Mouse (Mus musculus) embryonic facial prominence, embryonic 14.5 days (tissue): ENCODE measurements around the gene Tmbim1. TPM values are rescaled to one million over a fixed set of nuclear protein-coding genes. Genes with fewer than 3 reads are reported as not detected.

ENCODE experiments used
- ATAC-seq: fragments of 200-750 bp; cut with Nextera tagmentation; 2 replicates; pipeline ENCODE4 v1.8.0; 2017; ENCODE audit warnings: low read depth, moderate number of reproducible peaks, moderate TSS enrichment
- DNase-seq: peaks from one replicate; pipeline ENCODE4 v3.0.0-alpha.2; 2015; ENCODE audit warnings: low spot score
- H3K27ac ChIP-seq: fragments of 300-500 bp; sonication (generic); replicated peaks from 2 replicates; pipeline ENCODE4 v1.5.1; 2014; ENCODE audit warnings: low read depth, mild to moderate bottlenecking, low read length, moderate library complexity
- H3K27me3 ChIP-seq: fragments of 300-500 bp; sonication (generic); replicated peaks from 2 replicates; pipeline ENCODE4 v1.6.1; 2014; ENCODE audit warnings: low read length; ENCODE audit not compliant: control insufficient read depth, insufficient read depth
- H3K36me3 ChIP-seq: fragments of 300-500 bp; sonication (generic); 2 replicates; pipeline ENCODE4 v1.6.1; 2014; ENCODE audit warnings: low read length, mixed read lengths; ENCODE audit not compliant: control insufficient read depth, insufficient read depth
- H3K4me1 ChIP-seq: fragments of 300-500 bp; sonication (generic); 2 replicates; pipeline ENCODE4 v1.6.1; 2014; ENCODE audit warnings: antibody characterized with exemption, low read length; ENCODE audit not compliant: control insufficient read depth, insufficient read depth
- H3K4me2 ChIP-seq: fragments of 300-500 bp; sonication (generic); 2 replicates; pipeline ENCODE4 v1.6.1; 2014; ENCODE audit warnings: low read depth, mild to moderate bottlenecking, low read length, moderate library complexity, mixed read lengths
- H3K4me3 ChIP-seq: fragments of 300-500 bp; sonication (generic); 2 replicates; pipeline ENCODE4 v1.5.1; 2014; ENCODE audit warnings: low read depth, mild to moderate bottlenecking, low read length
- H3K9ac ChIP-seq: fragments of 300-500 bp; sonication (generic); 2 replicates; pipeline ENCODE4 v1.6.1; 2014; ENCODE audit warnings: low read depth, mild to moderate bottlenecking, low read length, moderate library complexity, mixed read lengths
- H3K9me3 ChIP-seq: fragments of 300-500 bp; sonication (generic); 2 replicates; pipeline ENCODE4 v1.6.1; 2016; ENCODE audit warnings: low read length; ENCODE audit not compliant: control insufficient read depth
- WGBS: fragments of 180-500 bp; shearing (Covaris S2); extraction: QIAGEN DNeasy Blood & Tissue Kit; methylation state at CpG from one replicate; pipeline ENCODE4 v1.1.7; 2014; 5-methylcytosine and 5-hydroxymethylcytosine counted together
- polyA plus RNA-seq: library from polyadenylated mRNA; unstranded; fragments of >200 nt; fragmentation: Nextera tagmentation; extraction: Ambion mirVana; gene quantifications from 2 replicates; pipeline ENCODE4 v1.2.1, GENCODE M21; 2014

The Tmbim1 gene
- 35.4 and 35.6 TPM in 2 replicates for polyA plus RNA-seq

GRCm38 (mm10) chr1:74305522-74305921, at the start of gene Tmbim1:
Tmbim1 (minus strand) TSS chr1:74305622.
- DNase-seq (no peak), ATAC-seq (no peak)
- Histone ChIP-seq H3K4me1 (peaks cover 5% of the 10 kb centered on the region), H3K9ac (peak within 1 kb of the TSS; percentile 88), H3K36me3 (no peaks in the 10 kb centered on the region), H3K27ac (peak within 1 kb of the TSS; percentile 87; the same call in 1 of the 2 replicates), H3K4me3 (peak within 1 kb of the TSS; percentile 74), H3K27me3 (no peaks in the 10 kb centered on the region), H3K9me3 (no peaks in the 10 kb centered on the region), H3K4me2 (peak within 1 kb of the TSS; percentile 77)
- WGBS: 91% methylated on average over 2 of the region's 2 CpGs

GRCm38 (mm10) chr1:74353453-74354229, 48.2 kb upstream of the Tmbim1 start:
- no peak overlapping the region for H3K4me2 ChIP-seq
- H3K27me3 ChIP-seq: no peaks in the 10 kb centered on the region
- no peaks in the 10 kb centered on the region for H3K4me1 ChIP-seq
- WGBS: 91% methylated on average over 9 of the region's 9 CpGs
- no peak overlapping the region for H3K9ac ChIP-seq
- peaks cover 16% of the 10 kb centered on the region; the same call in 1 of the 2 replicates for H3K36me3 ChIP-seq
- H3K4me3 ChIP-seq: no peak overlapping the region
- DNase-seq (no peak), ATAC-seq (no peak)
- no peak overlapping the region for H3K27ac ChIP-seq
- H3K9me3 ChIP-seq: no peaks in the 10 kb centered on the region

- no peaks in the 10 kb centered on the region for H3K9me3 ChIP-seq
- H3K9ac ChIP-seq: no peak overlapping the region
- H3K4me1 ChIP-seq: no peaks in the 10 kb centered on the region
- ATAC-seq: no peak
- H3K36me3 ChIP-seq: peaks cover 16% of the 10 kb centered on the region; the same call in 1 of the 2 replicates
- H3K27me3 ChIP-seq: no peaks in the 10 kb centered on the region
- no peak overlapping the region for H3K4me2 ChIP-seq
- H3K4me3 ChIP-seq: no peak overlapping the region
- DNase-seq: no peak
- H3K27ac ChIP-seq: no peak overlapping the region
- WGBS: 72% methylated on average over 5 of the region's 5 CpGs
Observed at GRCm38 (mm10) chr1:74352532-74353096, 47.2 kb upstream of the Tmbim1 start.

- H3K9ac ChIP-seq: no peak overlapping the region
- WGBS: 97% methylated on average over 13 of the region's 13 CpGs
- H3K27ac ChIP-seq: no peak overlapping the region
- peaks cover 16% of the 10 kb centered on the region; the same call in 1 of the 2 replicates for H3K36me3 ChIP-seq
- no peak overlapping the region for H3K4me2 ChIP-seq
- ATAC-seq: no peak
- H3K4me3 ChIP-seq: no peak overlapping the region
- no peaks in the 10 kb centered on the region for H3K4me1 ChIP-seq
- no peaks in the 10 kb centered on the region for H3K9me3 ChIP-seq
- DNase-seq: no peak
- no peaks in the 10 kb centered on the region for H3K27me3 ChIP-seq
Observed at GRCm38 (mm10) chr1:74351185-74351769, 45.9 kb upstream of the Tmbim1 start.

GRCm38 (mm10) chr1:74344163-74344916, 38.9 kb upstream of the Tmbim1 start:
- H3K4me2 ChIP-seq: no peak overlapping the region

GRCm38 (mm10) chr1:74343161-74343560, 37.7 kb upstream of the Tmbim1 start:
- DNase-seq: no peak
- H3K27me3 ChIP-seq: no peaks in the 10 kb centered on the region
- 75% methylated on average over 5 of the region's 5 CpGs for WGBS
- H3K27ac ChIP-seq: no peak overlapping the region
- no peaks in the 10 kb centered on the region for H3K4me1 ChIP-seq
- H3K9me3 ChIP-seq: no peaks in the 10 kb centered on the region
- ATAC-seq: no peak
- H3K4me2 ChIP-seq: no peak overlapping the region
- H3K4me3 ChIP-seq: no peak overlapping the region
- H3K9ac ChIP-seq: no peak overlapping the region
- no peaks in the 10 kb centered on the region for H3K36me3 ChIP-seq

More at GRCm38 (mm10) chr1:74344163-74344916, 38.9 kb upstream of the Tmbim1 start:
- no peak for DNase-seq
- 75% methylated on average over 10 of the region's 11 CpGs for WGBS
- Histone ChIP-seq H3K4me3 (no peak overlapping the region), H3K36me3 (peaks cover 3% of the 10 kb centered on the region; the same call in 1 of the 2 replicates), H3K9me3 (no peaks in the 10 kb centered on the region), H3K27me3 (no peaks in the 10 kb centered on the region), H3K9ac (no peak overlapping the region), H3K4me1 (no peaks in the 10 kb centered on the region), H3K27ac (no peak overlapping the region)
- no peak for ATAC-seq

GRCm38 (mm10) chr1:74342308-74342707, 36.9 kb upstream of the Tmbim1 start:
- 82% methylated on average over 1 of the region's 1 CpGs for WGBS
- Histone ChIP-seq H3K9ac (no peak overlapping the region), H3K4me3 (no peak overlapping the region), H3K27ac (no peak overlapping the region), H3K27me3 (no peaks in the 10 kb centered on the region), H3K9me3 (no peaks in the 10 kb centered on the region), H3K4me1 (no peaks in the 10 kb centered on the region), H3K36me3 (no peaks in the 10 kb centered on the region), H3K4me2 (no peak overlapping the region)
- ATAC-seq (no peak), DNase-seq (no peak)

- WGBS: 81% methylated on average over 7 of the region's 7 CpGs
- H3K4me3 ChIP-seq: no peak overlapping the region
- no peaks in the 10 kb centered on the region for H3K36me3 ChIP-seq
- no peaks in the 10 kb centered on the region for H3K4me1 ChIP-seq
- DNase-seq (no peak), ATAC-seq (no peak)
- H3K9me3 ChIP-seq: no peaks in the 10 kb centered on the region
- no peak overlapping the region for H3K4me2 ChIP-seq
- no peak overlapping the region for H3K27ac ChIP-seq
- no peak overlapping the region for H3K9ac ChIP-seq
- no peaks in the 10 kb centered on the region for H3K27me3 ChIP-seq
Observed at GRCm38 (mm10) chr1:74341898-74342297, 36.5 kb upstream of the Tmbim1 start.
